Mouse (Mus musculus) heart, adult 10 weeks (tissue): ENCODE results near the gene Ins1. TPM values are rescaled to one million over a fixed set of nuclear protein-coding genes. Genes with fewer than 3 reads are reported as not detected.

ENCODE experiments used
- polyA plus RNA-seq: library from polyadenylated mRNA; stranded (reverse); fragments of 350-450 nt; fragmentation: Illumina TruSeq; extraction: RNeasy Lipid Tissue Mini Kit (QIAGEN cat#74804); gene quantifications from one replicate; pipeline ENCODE4 v1.2.3, GENCODE M21; 2014; ENCODE audit warnings: low read depth, low replicate concordance

Ins1 gene
- polyA plus RNA-seq = not detected

GRCm38 (mm10) chr19:52263997-52264396 lies at the start of gene Ins1:
Ins1 (plus strand) TSS chr19:52264297.

